Mouse (Mus musculus): ENCODE data around the gene Gmnc. TPM values are rescaled to one million over a fixed set of nuclear protein-coding genes. Genes with fewer than 3 reads are reported as not detected.

Gmnc gene
- not detected in 2 replicates for polyA plus RNA-seq (2012; ENCODE audit: insufficient read depth, insufficient read length, low replicate concordance, missing spikeins)

DNA sequence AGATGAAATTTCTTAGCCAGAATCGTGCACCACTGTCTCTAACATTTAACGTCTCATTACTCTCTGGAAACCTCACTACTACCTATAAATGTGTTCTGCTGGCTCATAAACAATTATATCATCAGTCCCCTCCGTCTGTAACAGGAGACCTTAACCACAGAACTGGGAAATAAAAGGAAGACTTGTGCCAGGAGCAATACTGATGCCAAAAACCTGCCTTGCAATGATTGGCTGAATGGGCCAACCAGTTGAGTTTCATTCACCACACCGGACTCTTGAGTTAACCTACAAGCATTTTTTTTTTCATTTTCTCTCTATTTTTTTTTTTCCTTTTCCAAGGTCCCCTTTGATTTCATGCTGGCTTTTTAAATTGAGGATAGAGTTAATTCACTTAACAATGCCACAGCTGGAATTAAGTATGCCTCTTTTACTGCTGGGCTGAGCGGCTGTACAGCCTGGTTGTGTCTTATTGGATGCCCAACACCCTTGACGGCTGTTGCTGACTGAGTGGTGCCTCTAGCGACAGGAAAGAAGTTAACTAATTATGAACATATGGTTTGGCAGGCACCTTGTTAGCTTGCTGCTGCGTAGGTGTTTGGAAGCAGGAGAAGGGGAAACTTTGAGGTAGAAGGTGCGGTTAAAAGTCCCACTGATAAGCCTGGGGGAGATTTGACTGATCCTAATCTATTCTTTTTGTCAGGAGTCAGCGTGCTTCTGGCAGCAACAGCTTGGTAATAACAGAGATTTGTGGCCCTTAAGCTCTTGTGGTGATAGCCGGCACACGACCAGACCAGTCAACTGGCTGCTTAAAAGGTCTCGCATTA is at the start of gene Gmnc:
TSS of gene Gmnc (minus strand) at position 176 of the 824 bp plus-strand sequence.
- 60% methylated on average over 13 of the region's 13 CpGs for WGBS
- Histone ChIP-seq H3K4me1 (ENCODE audit: control insufficient read depth, insufficient read depth, low read length) (no peaks in the 10 kb centered on the region), H3K4me3 (ENCODE audit: insufficient read depth, low read depth, low read length) (no peak within 1 kb of the TSS), H3K27ac (ENCODE audit: insufficient read depth, low read depth, low read length) (no peak within 1 kb of the TSS)
- TF ChIP-seq CTCF (IDR thresholded peaks at IDR 0.05; ENCODE audit: insufficient read depth, low read depth, low read length) (no peak), POLR2A (IDR thresholded peaks at IDR 0.05; ENCODE audit: insufficient read depth, low read depth, low read length) (no peak)

DNA sequence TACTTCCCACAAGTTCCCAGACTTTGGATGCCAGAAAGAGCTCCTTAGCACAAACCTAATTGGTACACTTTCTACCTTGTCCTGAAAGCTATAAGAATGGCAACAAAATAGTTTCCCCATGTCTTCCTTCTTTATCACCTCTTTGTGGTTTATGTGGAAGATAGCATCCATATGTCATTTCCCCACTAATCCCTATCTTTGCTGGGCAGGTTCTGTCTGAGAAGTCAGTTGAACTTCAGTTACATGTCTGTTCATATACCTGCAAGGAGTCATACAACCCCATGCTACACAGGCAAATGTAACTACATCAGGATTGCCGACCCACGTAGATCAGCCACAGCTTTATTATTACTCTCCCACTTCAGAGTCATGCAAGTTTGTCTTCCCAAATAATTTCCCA is 35.8 kb upstream of the Gmnc start:
- H3K27ac ChIP-seq (ENCODE audit: insufficient read depth, low read depth, low read length): no peak overlapping the region
- H3K4me1 ChIP-seq (ENCODE audit: control insufficient read depth, insufficient read depth, low read length): no peaks in the 10 kb centered on the region
- WGBS: 93% methylated on average over 2 of the region's 2 CpGs
- no peak overlapping the region for H3K4me3 ChIP-seq (ENCODE audit: insufficient read depth, low read depth, low read length)
- no peak for TF ChIP-seq CTCF (IDR thresholded peaks at IDR 0.05; ENCODE audit: insufficient read depth, low read depth, low read length)
- no peak for TF ChIP-seq POLR2A (IDR thresholded peaks at IDR 0.05; ENCODE audit: insufficient read depth, low read depth, low read length)

DNA sequence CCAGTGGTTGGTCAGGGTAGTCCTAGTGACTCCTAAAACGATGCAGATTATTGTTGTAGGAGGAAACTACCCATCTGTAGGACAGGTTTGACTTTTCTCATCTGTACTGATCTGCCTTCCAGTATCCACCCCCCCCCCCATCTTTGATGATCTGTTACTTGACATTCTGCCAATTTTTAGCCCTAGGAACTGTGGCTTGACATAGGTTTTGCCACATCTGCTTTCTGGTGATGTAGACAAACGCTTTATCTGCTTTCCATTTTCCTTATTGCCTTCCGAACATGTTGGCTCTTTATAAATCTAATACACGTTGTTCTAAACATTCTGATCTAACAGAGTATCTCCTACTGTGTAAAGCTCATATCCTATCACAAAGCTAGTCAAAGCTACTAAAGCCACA is 34.8 kb upstream of the Gmnc start:
- WGBS: 93% methylated on average over 4 of the region's 4 CpGs
- no peak overlapping the region for H3K27ac ChIP-seq (ENCODE audit: insufficient read depth, low read depth, low read length)
- no peak for TF ChIP-seq CTCF (IDR thresholded peaks at IDR 0.05; ENCODE audit: insufficient read depth, low read depth, low read length)
- TF ChIP-seq POLR2A (IDR thresholded peaks at IDR 0.05; ENCODE audit: insufficient read depth, low read depth, low read length): no peak
- H3K4me1 ChIP-seq (ENCODE audit: control insufficient read depth, insufficient read depth, low read length): no peaks in the 10 kb centered on the region
- no peak overlapping the region for H3K4me3 ChIP-seq (ENCODE audit: insufficient read depth, low read depth, low read length)

DNA sequence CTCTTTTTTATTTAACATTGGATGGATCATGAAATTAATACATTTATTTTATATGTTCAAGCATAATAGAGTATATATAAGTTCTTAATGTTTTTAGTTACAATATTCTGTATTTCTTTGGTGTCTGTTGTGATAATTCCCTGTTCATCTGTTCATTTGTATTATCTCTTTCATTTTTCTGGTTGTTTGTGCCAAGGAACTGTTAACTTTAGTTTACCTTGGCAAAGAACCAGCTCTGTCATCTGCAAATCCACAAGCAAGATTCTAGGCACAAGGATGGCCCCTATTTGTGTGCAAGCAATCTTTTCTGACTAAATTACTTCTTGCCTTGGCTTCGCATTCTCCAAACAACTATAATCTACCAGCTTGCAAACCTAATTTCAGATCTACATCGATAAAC is 31.3 kb upstream of the Gmnc start:
- TF ChIP-seq CTCF (IDR thresholded peaks at IDR 0.05; ENCODE audit: insufficient read depth, low read depth, low read length): no peak
- no peak for TF ChIP-seq POLR2A (IDR thresholded peaks at IDR 0.05; ENCODE audit: insufficient read depth, low read depth, low read length)
- H3K27ac ChIP-seq (ENCODE audit: insufficient read depth, low read depth, low read length): no peak overlapping the region
- H3K4me3 ChIP-seq (ENCODE audit: insufficient read depth, low read depth, low read length): no peak overlapping the region
- H3K4me1 ChIP-seq (ENCODE audit: control insufficient read depth, insufficient read depth, low read length): no peaks in the 10 kb centered on the region
- 88% methylated on average over 2 of the region's 2 CpGs for WGBS

- H3K4me1 ChIP-seq (ENCODE audit: control insufficient read depth, insufficient read depth, low read length): no peaks in the 10 kb centered on the region
- TF ChIP-seq POLR2A (IDR thresholded peaks at IDR 0.05; ENCODE audit: insufficient read depth, low read depth, low read length) (no peak), CTCF (IDR thresholded peaks at IDR 0.05; ENCODE audit: insufficient read depth, low read depth, low read length) (no peak)
- WGBS: 57% methylated on average over 4 of the region's 4 CpGs
These were observed 25.9 kb upstream of the Gmnc start for GRCm38 (mm10) chr16:27017309-27017708.

DNA sequence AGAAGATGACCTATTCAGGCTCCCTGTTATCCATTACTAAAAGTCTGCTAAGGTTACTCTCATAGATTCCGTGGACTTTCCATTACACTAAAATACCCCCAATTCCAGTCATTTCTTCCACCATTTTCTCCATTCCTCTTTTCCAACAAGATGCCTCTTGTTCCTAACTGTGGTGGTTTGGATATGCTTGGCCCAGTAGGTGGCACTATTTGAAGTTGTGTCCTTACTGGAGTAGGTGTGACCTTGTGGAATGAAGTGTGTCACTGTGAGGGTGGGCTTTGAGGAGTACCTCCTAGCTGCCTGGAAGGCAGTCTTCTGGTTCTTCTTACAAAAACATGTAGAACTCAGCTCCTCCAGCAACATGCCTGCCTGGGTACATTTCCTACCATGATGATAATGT is 11.3 kb upstream of the Gmnc start:
- 85% methylated on average over 1 of the region's 1 CpGs for whole genome bisulfite sequencing
- no peaks in the 10 kb centered on the region for H3K4me1 ChIP-seq (ENCODE audit: control insufficient read depth, insufficient read depth, low read length)
- TF ChIP-seq CTCF (IDR thresholded peaks at IDR 0.05; ENCODE audit: insufficient read depth, low read depth, low read length): no peak
- TF ChIP-seq POLR2A (IDR thresholded peaks at IDR 0.05; ENCODE audit: insufficient read depth, low read depth, low read length): no peak
- H3K4me3 ChIP-seq (ENCODE audit: insufficient read depth, low read depth, low read length): no peak overlapping the region
- no peak overlapping the region for H3K27ac ChIP-seq (ENCODE audit: insufficient read depth, low read depth, low read length)

More at GRCm38 (mm10) chr16:27017309-27017708, 25.9 kb upstream of the Gmnc start:
- no peak overlapping the region for H3K27ac ChIP-seq (ENCODE audit: insufficient read depth, low read depth, low read length)
- H3K4me3 ChIP-seq (ENCODE audit: insufficient read depth, low read depth, low read length): no peak overlapping the region

DNA sequence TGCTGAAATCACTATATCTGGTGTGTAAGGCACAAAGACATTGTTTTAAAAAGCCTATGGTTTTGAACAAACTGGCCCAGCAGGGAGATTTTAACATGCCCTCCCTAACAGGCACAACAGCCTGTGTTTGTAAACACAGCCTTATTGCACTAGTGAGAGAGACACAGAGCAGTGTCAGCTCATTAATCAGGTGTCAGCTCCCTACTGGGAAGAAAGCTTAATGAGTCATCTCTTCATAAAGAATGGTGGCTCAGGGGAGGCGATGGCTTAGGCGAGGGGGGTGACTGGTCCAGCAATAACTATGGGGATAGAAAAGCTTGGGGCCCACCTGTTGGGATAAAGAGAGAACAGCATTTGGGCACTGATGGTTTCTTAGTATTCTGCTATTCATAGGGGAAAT is 8.1 kb upstream of the Gmnc start:
- H3K27ac ChIP-seq (ENCODE audit: insufficient read depth, low read depth, low read length): no peak overlapping the region
- no peak overlapping the region for H3K4me3 ChIP-seq (ENCODE audit: insufficient read depth, low read depth, low read length)
- TF ChIP-seq POLR2A (IDR thresholded peaks at IDR 0.05; ENCODE audit: insufficient read depth, low read depth, low read length) (no peak), CTCF (IDR thresholded peaks at IDR 0.05; ENCODE audit: insufficient read depth, low read depth, low read length) (no peak)
- no peaks in the 10 kb centered on the region for H3K4me1 ChIP-seq (ENCODE audit: control insufficient read depth, insufficient read depth, low read length)
- 16% methylated on average over 2 of the region's 2 CpGs for WGBS

DNA sequence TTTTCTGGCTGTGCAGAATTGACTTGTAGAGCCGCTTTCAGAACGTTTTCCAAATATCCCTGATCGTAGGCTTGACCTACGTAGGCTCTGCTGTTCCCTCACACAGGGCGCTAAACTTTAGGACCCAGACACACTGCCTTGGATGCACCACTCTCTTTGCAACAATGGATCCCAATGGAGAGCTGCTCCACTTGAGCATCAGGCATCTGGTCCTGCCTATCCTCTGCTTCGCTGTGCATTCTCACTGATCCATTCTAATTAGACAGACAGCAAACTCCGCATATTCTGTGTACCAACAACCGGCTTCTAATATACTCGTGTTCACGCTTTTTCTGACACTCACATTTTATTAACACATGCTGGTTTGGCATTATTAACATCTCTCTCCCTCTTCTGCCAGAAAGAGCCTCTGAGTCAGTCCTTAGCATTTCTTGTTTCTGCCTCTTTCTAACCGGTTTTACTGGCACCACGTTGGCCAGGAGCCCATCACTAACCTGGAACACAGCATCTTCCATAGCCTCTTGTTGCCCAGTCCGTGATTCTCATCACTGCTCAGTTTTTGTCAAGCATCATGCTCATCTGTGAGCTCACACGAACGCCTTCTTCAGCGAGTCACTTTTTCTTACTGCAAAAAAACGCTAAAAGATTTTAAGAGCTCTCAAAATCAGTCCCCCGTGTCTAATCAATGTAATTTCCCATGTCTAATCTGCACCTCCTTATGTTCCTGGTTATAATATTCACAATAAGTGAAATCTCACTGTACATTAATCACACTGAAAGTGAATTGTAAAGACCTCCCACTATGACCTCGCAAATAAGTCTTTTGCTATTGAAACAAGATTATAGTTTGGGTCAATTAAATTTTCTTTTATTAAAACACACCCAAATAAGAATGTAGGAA is 1.8 kb downstream of the Gmnc start:
- no peak for TF ChIP-seq POLR2A (IDR thresholded peaks at IDR 0.05; ENCODE audit: insufficient read depth, low read depth, low read length)
- TF ChIP-seq CTCF (IDR thresholded peaks at IDR 0.05; ENCODE audit: insufficient read depth, low read depth, low read length): no peak
- Histone ChIP-seq H3K27ac (ENCODE audit: insufficient read depth, low read depth, low read length) (no peak overlapping the region), H3K4me3 (ENCODE audit: insufficient read depth, low read depth, low read length) (no peak overlapping the region), H3K4me1 (ENCODE audit: control insufficient read depth, insufficient read depth, low read length) (no peaks in the 10 kb centered on the region)
- 59% methylated on average over 19 of the region's 19 CpGs for WGBS

DNA sequence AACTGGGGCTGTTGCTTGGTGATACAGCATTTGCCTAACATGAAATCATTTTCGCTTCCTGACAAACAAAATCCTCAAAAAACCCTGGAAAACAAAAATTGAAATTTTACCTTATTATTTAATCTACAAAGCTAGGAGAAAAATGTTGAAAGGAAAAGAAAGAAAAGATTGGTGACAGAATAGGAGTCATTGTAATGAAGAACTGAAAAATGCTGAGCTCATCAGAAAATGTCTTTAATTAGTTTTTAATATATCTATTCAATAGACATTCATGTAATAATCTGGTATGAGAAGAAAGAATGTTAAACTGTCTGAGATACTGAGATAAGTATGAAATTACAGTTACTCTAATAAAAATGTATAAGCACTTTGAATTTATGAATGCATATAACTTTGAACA is 3.3 kb downstream of the Gmnc start:
- Histone ChIP-seq H3K4me3 (ENCODE audit: insufficient read depth, low read depth, low read length) (no peak overlapping the region), H3K27ac (ENCODE audit: insufficient read depth, low read depth, low read length) (no peak overlapping the region), H3K4me1 (ENCODE audit: control insufficient read depth, insufficient read depth, low read length) (no peaks in the 10 kb centered on the region)
- 93% methylated on average over 1 of the region's 1 CpGs for WGBS
- TF ChIP-seq POLR2A (IDR thresholded peaks at IDR 0.05; ENCODE audit: insufficient read depth, low read depth, low read length): no peak
- TF ChIP-seq CTCF (IDR thresholded peaks at IDR 0.05; ENCODE audit: insufficient read depth, low read depth, low read length): no peak

All from olfactory bulb, adult 2 months (tissue).